Mouse (Mus musculus): ENCODE measurements at regions not wholly inside any gene's neighbourhood (a gene's known extent, or its start where the extent isn't known, plus 50 kb on each side); places are given as distances from the start of the nearest gene placed in this dataset.
A peak's percentile ranks its signal among the peaks of the same experiment; 100 is the strongest.

- no peak for DNase-seq
These were observed 54.3 kb upstream of the Nrbf2 start for GRCm38 (mm10) chr10:67339371-67339929.

- DNase-seq, result no peak
These were observed 59.6 kb upstream of the Nrbf2 start for GRCm38 (mm10) chr10:67344722-67345121.

GRCm38 (mm10) chr10:67350956-67351355, 65.9 kb upstream of the Nrbf2 start:
- peak; percentile 48 for DNase-seq

- DNase-seq, result no peak
These were observed 75.7 kb upstream of the Nrbf2 start for GRCm38 (mm10) chr10:67360793-67361192.

GRCm38 (mm10) chr10:67361281-67361680, 76.2 kb upstream of the Nrbf2 start:
- no peak for DNase-seq

- no peak for DNase-seq
These were observed 79.5 kb upstream of the Nrbf2 start for GRCm38 (mm10) chr10:67364595-67364994.

- DNase-seq, result no peak
These were observed 80.1 kb upstream of the Nrbf2 start for GRCm38 (mm10) chr10:67365158-67365557.

GRCm38 (mm10) chr10:67372569-67373161, 87.6 kb upstream of the Nrbf2 start:
- DNase-seq, result peak; percentile 66

- no peak for DNase-seq
These were observed 91.5 kb upstream of the Nrbf2 start for GRCm38 (mm10) chr10:67376638-67377037.

- DNase-seq, result peak; percentile 7
These were observed 92.6 kb upstream of the Nrbf2 start for GRCm38 (mm10) chr10:67377643-67378223.

GRCm38 (mm10) chr10:67380174-67380573, 95.1 kb upstream of the Nrbf2 start:
- DNase-seq, result no peak

- no peak for DNase-seq
These were observed 98.2 kb upstream of the Nrbf2 start for GRCm38 (mm10) chr10:67383352-67383751.

- DNase-seq, result no peak
These were observed 98.9 kb upstream of the Nrbf2 start for GRCm38 (mm10) chr10:67383802-67384567.

- DNase-seq, result peak; percentile 30
These were observed 99.5 kb upstream of the Nrbf2 start for GRCm38 (mm10) chr10:67384568-67384958.

GRCm38 (mm10) chr10:67385966-67386365, 100.9 kb upstream of the Nrbf2 start:
- DNase-seq, result no peak

- no peak for DNase-seq
These were observed 103.7 kb upstream of the Nrbf2 start for GRCm38 (mm10) chr10:67388755-67389154.

- DNase-seq, result no peak
These were observed 115.3 kb upstream of the Nrbf2 start for GRCm38 (mm10) chr10:67400434-67400833.

GRCm38 (mm10) chr10:67401409-67401808, 116.3 kb upstream of the Nrbf2 start:
- no peak for DNase-seq

GRCm38 (mm10) chr10:67417529-67417928, 117.7 kb upstream of the Egr2 start:
- DNase-seq, result no peak

GRCm38 (mm10) chr10:67420761-67421160, 114.5 kb upstream of the Egr2 start:
- no peak for DNase-seq

GRCm38 (mm10) chr10:67425407-67425806, 109.9 kb upstream of the Egr2 start:
- DNase-seq, result no peak

GRCm38 (mm10) chr10:67427220-67427619, 108.1 kb upstream of the Egr2 start:
- DNase-seq, result no peak

- no peak for DNase-seq
These were observed 104.5 kb upstream of the Egr2 start for GRCm38 (mm10) chr10:67430805-67431204.

All from kidney, postnatal 14 days (tissue).